Mouse (Mus musculus) thymus, adult 2 months (tissue): ENCODE measurements around the gene Psmg3.
A peak's percentile ranks its signal among the peaks of the same experiment; 100 is the strongest.

ENCODE experiments used
- CTCF ChIP-seq: fragments of 200-500 bp; IDR thresholded peaks from 2 replicates; pipeline ENCODE4 v1.5.1; 2012; ENCODE audit warnings: mild to moderate bottlenecking, control low read depth, low read length, moderate library complexity, borderline replicate concordance; ENCODE audit not compliant: control insufficient read depth, poor library complexity, insufficient read depth; ENCODE audit errors: extremely low read depth
- POLR2A ChIP-seq: fragments of 200-500 bp; IDR thresholded peaks from 2 replicates; pipeline ENCODE4 v1.6.1; 2012; ENCODE audit warnings: mild to moderate bottlenecking, low read length, control low read depth, moderate library complexity; ENCODE audit not compliant: control insufficient read depth, poor library complexity, insufficient read depth; ENCODE audit errors: extremely low read depth

DNA sequence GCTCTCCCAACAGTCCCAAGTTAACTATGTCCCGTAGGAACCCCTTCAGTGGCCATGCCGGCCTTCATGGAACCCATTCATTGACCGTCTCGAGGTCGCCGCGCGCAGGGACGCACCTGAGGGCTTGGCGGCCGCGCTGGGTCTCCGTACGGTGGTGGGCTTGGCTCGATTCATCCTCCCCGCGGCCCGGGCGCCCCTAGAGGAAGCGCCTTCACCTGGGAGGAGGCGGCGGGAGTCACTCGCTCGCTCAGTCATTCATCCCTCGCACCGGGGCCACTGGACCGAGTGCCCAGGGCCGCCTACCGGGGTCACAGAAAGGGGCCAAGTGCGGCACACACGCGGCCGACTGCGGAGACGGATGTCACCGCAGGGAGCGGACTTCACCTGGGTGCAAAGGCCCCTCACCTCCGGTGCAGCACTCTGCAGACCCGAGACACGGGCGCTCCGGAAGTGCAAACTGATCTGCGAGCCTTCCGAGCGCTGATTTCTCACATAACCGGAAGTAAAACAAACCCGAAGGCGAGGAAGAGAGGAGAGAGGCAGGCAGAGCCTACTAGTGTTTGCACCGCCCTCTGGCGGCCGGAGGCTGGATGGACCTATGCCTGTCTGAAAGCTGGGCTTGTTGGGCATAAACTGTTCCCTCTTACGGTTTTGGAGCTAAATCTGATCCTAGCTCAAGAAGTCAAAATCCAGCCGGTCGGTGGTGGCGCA lies 51.3 kb downstream of the Psmg3 start, which contains the start of gene Ints1:
- peak; percentile 43 for TF ChIP-seq POLR2A
- TF ChIP-seq CTCF, result peak; percentile 93
